Mouse (Mus musculus) cerebellum, postnatal 36 days (tissue): ENCODE measurements around the gene Slc31a2.
"Not testable (repeated sequence)": the region's sequence is repeated elsewhere in the genome, so short reads cannot be mapped to it uniquely, and the experiment has no call there.

Source experiments
- DNase-seq, 2 experiments: peaks; one replicate each; pipeline ENCODE4 v3.0.0; 2021 to 2022; ENCODE audit warnings: mixed read lengths in 2 of 2

Slc31a2 gene

DNA sequence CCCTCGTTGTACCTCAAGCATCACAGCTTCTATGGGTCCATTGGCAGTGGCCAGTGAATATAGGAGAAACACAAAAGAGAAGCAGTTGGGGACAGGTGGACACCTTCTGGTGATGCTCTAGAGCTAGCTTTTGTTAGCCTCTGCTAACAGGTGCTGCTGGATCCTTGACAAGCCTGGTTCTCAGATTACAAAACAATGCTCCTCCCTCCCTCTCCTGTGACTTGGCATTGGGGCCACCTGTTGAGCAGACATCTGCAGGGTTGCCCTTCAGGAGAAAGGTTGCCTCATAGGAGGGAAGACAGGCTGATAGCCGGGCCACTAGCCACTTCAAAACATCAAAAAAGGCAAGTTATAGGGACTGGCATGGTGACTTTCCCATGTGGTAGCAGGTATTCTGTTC, at the start of gene Slc31a2:
TSS of gene Slc31a2 (plus strand) at position 287 of the 400 bp plus-strand sequence.
- DNase-seq, result no peak

DNA sequence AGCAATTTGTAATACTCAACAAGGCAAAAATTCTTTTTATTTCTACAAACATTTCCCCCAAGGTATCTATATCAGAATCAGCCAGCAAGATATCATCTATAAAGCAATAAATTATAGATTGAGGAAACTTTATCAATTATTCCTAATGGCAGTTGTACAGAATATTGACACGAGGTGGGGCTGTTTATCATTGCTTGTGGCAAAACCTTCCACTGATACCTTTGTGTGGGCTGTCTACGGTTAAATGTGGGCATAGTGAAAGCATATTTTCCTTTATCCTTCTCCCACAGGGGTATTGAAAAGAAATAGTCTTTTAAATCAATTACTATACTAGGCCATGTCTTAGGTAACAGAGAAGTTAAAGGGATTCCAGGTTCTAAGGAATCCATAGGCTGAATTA, 48.9 kb upstream of the Slc31a2 start:
- no peak for DNase-seq

DNA sequence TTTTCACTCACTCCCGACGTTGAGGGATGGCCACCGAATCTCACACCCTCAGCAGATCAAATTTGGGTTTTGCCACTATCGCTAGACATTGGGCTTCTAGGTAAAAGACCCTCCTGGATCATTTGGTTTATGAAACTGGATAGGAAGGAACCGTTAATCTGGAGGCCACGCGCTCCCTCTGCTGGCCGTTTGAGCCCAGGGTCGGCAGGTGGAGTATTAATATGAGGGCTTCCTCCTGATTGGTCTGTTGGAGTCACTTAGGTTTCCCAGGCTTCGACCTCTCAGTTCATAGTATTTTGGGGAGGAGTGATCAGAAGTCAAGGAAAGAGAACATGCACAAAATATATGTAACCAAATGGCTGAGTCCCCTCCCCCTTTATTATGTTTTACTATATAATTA, 34.0 kb upstream of the Slc31a2 start:
- peak; percentile 50 to 54 for DNase-seq

DNA sequence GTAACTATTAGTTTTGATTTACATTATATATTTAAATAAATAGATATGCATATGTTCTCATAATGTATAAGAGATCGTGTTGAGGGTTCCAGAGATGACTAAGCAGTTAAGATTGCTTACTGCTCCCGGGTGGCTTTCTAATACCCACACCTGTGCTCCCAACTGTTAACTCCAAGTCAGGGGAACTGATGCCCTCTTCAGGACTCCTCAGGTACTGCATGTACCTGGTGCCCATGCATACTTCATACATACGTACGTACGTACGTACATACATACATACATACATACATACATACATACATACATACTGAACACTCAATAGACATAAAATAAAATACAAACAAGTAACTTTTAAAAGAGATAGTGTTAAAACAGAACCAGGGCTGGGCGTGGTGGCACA, 32.9 kb upstream of the Slc31a2 start:
- DNase-seq, result peak; percentile 14 to 26

DNA sequence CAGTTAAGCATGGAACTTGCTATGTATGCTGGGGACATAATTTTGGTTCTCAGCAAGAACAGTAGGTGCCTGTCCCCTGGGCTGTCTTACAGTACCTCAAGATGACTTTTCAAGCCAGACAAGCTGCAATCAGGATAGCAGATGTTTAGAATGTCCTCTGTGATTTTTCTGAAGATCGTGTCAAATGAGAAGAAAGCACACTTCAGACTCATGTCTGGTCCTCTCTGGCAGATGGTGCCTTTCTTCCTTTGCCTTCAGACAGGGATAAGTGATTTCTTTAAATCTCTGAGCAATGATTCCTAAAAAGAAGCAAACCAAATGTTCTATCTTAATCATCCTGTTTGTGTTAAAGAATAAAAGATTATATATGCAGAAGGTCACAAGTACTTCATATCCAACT, 32.2 kb upstream of the Slc31a2 start:
- DNase-seq, result no peak

DNA sequence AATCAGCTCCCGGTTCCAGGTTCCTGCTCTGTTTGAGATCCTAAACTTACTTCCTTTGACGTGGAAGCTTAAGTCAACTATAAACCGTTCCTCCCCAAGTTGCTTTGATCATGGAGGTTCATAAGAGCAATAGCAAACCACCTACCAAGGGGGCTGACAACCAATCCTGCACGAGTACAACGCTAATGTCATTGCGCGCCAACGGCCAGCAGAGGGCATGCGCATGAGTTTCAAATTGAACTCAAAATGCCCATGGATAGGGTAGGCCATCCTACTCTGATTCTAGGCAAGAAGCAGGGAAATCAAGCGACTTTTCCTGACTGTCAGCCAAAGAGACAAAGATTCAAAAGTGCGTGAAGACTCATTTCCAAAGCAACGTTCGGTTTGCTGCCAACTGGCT, 31.6 kb upstream of the Slc31a2 start, which contains the start of gene Zfp37:
TSS of gene Zfp37 (minus strand) at position 279 of the 400 bp plus-strand sequence.
- DNase-seq, result no peak

DNA sequence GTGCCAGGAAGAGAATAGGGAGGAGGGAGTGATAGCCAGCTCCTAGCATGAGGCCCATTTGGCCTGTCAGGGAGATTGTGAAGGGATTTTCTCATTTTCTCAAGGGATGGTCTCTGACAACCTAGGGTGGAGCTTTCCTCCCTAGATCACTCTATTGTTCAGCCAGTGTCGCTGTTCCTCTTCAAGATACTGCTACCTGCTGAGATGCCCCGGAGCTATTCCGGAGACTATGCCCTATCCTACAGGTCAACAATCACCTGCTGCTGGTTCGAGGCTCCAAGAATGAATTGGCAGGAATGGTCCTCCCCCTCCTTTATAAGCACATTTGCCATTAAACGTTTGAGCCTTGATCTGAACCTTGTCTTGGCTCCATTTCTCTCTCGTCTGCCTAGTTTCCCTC, 21.8 kb upstream of the Slc31a2 start:
- no peak for DNase-seq

DNA sequence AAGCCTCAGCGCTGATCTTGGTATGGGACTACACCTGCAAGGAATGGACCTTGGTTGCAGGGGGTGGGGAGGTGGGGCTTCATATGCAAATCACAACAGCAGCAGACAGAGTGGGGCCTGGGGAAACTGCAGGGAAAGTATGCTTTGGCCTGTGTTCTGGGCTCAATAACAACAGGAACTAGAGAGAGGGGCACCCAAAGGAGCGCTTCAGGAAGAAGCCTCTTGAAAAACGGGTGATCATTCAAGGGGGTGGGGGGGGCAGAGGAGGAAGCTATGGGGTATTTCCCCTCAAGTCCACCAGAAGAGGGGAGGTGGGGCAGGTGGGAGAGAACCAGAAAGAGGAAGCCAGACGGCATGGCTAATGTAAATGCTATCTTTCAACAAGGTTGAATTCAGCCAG, 14.0 kb upstream of the Slc31a2 start:
- DNase-seq, result no peak

DNA sequence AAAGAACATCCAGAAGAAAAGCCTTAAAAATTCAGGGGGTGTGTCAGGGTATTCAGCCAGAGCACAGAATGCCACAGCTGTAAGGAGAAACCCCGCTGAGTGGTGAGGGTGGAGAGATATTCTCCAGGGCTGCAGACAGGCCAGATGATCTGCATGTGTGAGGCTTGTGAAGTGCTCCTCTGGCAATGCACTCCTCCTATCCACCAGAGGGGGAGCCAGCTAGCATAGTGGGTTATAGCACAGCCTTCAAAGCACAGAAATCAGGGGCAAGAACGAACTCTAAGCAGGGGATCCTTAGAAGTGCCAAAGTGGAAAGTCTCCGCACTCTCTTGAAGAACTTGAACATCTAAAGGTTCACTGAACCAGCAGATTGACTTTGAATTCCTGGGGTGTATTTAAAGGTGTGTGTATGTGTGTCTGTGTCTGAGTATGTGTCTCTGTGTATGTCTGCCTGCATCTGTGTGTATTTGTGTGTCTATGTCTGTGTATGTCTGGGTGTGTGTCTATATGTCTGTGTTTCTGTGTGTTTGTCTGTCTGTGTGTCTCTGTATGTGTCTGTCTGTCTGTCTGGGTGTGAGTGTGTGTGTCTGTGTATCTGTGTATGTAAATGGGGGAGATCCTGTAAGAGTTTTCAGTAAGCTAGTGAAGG, 11.3 kb upstream of the Slc31a2 start:
- no peak for DNase-seq

DNA sequence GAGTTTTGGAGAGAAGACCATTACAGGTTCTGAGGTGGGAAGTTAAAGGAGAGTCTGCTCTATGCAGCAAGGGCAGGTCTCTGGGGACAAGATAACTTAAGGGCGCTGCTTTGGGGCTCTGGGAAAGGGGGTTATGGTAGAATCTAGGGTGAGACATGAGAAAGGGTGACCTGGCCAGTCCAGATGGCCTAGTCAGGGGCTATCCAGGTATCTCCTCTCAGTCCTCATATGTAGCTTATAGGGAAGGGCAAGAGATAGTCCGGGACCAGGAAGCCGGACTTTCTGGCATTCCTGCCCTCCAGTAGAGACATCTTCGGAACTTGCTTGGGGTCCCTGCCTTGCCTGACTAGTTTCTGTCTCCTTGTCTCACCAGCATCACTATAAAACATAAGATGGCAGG, 10.6 kb upstream of the Slc31a2 start:
- no peak for DNase-seq

DNA sequence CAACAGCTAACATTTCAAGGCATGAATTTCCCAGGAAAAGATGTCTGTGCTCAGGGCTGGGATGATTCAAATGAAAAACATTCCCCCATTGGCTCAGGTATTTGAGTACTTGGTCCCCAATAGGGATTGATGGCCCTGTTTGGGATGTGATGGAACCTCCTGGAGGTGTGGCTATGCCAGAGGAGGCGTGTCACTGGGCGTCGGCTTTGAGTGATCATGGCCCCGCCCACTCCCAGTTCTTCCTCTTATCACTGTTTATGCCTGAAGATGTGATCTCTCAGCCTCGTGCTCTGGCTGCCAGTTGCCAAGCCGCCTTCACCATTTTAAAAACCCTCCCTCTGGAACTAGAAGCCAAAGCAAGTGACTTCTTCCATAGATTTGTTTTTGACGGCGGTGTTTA, 7.8 kb upstream of the Slc31a2 start:
- DNase-seq, result no peak

DNA sequence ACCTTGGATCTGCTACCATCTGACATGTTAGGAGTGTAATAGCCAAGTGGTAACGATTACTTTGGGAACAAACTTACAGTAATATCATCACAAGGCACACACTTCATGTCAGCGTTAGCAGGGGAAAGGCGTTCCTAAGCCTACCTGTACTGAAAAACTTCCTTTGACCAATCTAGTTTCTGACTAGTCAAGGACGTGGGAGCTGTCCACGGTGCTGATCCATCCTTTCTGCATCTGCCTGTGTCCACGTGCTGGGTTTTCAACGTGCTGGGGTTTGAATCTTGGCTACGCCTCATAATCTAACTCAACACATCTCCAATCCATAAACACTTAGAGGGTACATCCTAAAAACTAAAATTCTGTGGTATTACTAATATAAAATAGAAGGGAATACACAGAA, 5.4 kb upstream of the Slc31a2 start:
- no peak for DNase-seq

DNA sequence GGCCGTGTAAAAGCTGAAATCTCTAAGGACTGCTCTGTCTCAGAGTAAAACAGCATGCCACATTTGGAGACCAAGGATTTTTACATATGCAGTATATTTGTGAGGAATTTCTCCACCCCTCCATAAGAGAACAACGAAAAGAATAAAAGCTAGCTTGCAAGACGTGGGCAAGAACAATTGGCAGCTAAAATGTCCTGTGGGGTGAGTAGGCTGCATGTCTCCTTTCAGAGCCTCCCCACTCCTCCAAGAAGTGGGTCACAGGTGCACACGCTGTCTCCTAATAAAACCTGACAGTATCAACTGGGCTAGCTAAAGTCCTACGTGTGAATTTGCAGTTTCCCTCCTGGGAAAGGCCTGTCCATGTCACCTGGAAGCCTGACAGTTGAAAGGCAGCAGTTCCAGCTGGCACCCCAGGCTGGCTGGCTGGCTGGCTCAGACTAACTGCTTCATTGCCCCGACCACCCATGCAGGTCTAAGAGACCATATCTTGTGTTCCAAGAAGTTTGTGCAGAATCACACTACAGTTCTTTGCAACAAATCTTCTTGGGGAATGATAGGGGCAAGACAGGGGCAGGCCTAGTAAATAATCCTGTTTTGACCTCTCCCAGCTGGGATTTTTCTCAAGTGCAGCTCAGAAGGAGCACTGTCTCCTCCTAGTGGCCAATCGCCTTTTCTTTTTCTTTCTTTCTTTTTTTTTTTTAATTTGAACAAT, 927 bp downstream of the Slc31a2 start:
- DNase-seq, result no peak

DNA sequence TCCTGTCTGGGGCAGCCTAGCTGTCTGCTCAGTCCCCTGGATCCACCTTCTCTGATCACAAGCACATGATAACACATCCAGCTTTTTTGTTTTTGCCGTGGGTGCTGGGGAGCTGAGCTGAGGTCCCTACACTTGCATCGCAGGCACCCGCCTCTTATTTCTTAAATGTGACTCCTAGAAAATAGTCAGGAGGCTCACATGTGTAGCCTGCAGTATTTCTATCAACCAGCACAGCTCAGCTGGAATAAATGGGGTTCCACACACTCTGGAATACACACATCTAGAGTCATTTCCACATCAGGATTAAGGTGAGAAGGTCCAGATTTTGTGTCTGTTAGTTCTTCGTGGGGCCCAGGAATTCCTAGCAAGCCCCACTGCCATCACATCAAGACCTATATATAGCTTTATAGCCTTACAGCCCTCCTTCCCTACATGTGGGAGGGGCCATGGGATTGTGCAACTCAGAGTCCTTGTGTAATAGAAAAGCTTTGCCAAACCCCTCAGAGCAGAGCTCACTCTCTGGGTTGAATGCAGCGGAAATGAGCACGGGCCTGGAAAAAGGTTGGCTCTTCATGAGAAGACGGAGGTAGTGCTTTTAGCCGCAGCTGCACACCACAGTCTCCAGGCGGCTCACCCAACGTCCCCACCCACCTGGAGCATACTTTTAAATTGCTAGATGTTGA, 2.9 kb downstream of the Slc31a2 start:
- DNase-seq, result no peak

DNA sequence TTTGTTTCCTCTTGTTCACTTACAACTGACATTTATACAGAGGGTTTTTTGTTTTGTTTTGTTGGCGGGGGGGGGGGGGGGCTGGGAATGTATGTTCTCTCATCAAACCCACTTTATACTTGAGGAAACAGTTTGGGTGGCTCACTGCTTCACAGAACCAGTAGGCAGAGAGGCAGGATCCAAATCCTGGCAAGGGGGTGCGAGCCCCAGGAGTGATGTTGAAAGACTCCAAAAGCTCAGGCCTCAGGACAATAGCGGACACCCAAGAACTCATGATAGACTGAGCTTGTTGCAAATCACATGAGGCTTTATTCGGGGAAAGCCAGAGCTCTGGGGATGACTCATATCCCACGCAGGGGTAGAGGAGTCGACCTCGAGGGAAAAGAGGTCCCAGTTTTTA, 3.7 kb downstream of the Slc31a2 start:
- not testable (repeated sequence) for DNase-seq

DNA sequence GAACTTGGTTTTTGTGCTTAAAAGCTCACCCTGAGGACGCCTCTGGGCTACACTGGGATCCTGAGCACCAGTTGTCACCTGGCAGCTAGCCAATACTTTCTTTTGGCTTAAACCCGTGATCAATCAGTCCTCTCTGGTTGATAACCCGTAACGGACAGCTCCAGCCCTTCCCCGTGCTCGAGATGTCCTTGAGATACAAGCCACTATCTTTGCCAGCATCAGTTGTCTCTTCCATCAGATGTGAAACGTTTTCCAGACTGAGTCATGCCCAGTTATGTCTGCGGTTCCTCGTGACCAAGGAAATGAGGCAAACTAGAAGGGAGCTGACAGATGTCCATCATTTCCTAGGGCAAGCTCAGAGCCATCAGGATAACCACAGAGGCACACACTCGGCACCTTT, 4.7 kb downstream of the Slc31a2 start:
- no peak for DNase-seq

DNA sequence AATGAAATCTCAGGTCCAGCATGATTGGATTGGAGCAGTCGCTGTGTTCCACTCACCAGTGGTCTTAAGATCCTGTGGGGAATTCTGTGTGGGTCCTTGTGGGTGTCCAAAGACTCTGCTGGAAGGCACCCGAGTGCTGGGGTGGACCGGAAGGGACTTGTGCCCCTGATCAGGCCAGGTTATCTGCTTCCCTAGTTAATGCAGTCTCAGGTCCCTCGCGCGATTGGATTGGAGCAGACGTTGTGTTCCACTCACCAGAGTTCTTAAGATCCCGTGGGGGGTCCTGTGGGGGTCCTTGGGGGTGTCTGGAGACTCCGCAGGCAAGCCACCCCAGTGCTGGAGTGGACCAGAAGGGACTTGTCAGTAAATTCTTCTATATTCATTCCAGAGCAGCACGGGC, 10.3 kb downstream of the Slc31a2 start:
- no peak for DNase-seq

DNA sequence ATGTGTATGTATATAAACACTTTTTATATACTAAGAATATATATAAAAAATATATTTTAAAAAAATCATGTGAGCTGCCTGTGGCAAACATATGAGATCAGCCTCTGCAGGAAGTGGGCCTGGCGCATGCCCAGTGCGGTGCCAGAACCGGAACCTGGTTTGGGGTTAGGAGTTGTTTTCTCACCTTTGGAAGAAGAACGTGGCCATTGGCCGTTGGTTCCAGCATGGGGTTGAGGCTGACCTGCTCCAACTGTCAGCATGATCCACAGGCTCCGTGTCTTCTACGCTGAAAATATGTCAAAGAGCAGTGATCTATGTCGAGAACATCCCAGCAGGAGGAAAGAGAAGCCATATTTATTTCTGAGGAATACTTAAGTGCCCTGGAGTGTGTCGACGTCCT, 11.6 kb downstream of the Slc31a2 start:
- DNase-seq, result no peak

DNA sequence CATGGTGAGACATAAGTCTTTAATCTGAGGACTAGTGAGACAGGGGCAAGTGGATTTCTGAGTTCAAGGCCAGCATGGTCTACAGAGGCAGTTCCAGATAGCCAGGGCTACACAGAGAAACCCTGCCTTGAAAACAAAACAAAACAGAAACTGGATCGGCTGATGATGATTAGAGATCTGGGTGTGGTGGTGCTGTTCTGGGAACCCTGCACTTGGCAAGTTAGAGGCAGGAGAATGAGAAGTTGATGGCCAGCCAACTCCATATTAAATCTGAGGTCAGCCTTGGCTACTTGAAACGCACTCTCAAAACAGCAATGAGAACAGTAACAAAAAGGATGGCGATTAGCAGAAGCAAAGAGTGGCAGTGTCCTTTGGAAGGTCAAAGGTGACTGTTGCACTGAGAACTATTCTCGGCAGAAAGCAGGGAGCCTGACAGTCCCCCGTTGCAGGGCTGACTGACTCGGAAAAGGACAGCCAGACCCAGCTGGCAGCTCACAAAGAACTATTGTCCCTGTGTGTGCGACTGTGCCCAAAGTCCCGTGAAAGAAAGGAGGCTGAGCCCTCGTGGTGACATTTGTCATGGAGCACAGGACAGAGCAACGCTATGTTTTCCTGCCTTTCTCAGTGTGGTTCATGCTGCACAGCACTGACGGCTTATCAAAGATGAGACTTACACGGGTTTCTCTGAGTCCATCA, 12.6 kb downstream of the Slc31a2 start:
- no peak for DNase-seq

DNA sequence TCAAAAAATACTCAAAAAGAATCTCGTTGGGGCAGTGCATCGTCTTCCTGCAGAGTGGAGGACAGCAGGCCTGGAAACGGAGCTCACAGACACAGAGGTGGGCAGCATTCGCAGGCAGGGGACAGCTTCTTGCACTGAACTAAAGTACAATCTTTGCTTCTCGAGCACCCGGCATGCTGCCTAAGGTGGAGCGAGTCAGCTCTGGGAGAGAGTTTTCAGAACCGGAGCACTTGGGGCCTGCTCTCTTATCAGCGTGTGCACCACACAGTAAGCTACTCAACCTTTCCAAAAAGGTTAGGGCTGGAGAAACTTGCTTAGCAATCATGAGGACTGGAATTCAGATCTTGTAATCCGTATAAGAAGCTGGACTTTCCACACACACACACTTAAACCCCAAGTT, 14.3 kb downstream of the Slc31a2 start:
- DNase-seq, result no peak

DNA sequence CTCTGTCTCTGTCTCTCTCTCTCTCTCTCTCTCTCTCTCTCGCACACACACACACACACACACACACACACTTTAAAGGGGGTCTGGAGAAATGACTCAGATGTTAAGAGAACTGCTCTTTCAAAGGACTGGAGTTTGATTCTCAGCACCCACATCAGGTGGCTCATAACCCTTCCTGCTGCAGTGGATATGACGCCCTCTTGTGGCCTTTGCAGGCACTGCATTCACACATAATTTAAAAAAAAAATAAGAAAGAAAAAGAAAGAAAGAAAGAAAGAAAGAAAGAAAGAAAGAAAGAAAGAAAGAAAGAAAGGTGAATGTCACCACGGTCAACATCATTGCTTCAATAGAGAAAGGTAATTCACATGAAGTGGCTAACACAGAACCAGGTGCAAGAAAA, 14.9 kb downstream of the Slc31a2 start:
- no peak for DNase-seq

DNA sequence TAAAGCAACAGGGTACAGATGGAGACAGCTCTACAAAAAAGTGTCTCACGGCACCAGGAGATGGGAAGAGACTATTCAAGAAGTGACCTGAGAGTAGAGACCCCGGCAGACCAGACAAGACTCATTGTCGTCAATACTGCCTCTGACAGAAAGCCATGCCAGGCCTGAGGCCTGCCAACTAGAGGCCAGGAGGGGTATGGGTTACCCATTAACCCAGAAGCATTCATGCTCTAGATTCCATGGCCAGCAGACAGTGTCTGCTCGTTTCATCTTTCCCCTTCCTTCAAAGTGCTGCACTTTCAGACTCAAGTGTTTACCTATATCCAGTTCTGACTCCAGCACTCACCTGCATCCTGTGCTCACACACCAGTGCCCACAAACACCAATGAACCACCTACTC, 15.7 kb downstream of the Slc31a2 start:
- no peak for DNase-seq

DNA sequence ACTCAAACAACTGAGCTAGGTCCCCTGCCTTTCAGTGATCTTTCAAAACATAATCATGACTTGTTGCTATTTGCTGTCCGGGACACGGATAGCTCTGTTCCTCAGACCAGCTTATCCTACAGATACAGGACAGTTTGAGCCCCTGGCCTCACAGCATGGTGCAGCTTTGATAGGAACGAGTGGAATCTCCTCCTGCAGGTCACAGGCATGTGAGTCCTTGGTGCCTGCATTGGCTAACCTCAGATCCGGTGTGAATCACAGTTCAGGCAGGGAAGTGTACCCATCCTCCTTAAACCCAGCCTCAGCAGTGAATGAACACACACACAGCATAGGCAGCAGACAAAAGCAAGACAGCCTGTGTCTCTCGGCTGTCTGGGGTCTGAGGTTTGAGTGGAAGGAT, 19.0 kb downstream of the Slc31a2 start:
- DNase-seq, result peak in 1 of 2 experiments; percentile 1

DNA sequence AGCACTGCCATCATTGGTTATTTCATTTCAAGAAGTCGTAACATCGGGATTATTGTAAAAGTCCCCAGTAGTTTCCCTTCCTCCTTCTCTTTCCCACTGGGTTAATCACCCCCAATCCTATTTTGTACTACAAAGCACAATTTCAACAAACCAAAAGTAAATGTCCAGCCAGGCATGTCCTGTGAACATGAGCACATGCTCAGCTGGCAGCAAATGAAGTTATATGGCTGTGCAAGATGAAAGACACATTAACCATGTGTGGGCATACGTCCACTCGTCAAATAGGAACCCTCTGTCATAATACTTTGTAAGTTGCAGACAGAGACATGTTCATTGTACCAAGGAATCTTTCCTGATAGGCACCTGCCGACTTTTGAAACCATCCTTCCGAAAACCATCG, 20.6 kb downstream of the Slc31a2 start:
- DNase-seq, result no peak
